Mouse (Mus musculus) heart, adult 2 months (tissue): ENCODE data around the gene Mocs3. TPM values are rescaled to one million over a fixed set of nuclear protein-coding genes. Genes with fewer than 3 reads are reported as not detected.

Experiments used
- DNase-seq, 2 experiments: peaks; one replicate each; pipeline ENCODE4 v3.0.0; 2021
- H3K27ac ChIP-seq: fragments of 200-600 bp; 2 replicates; pipeline ENCODE4 v1.8.1; 2022
- H3K27me3 ChIP-seq: fragments of 200-500 bp; 2 replicates; pipeline ENCODE4 v1.6.1; 2012; ENCODE audit warnings: mild to moderate bottlenecking, low read length, inconsistent platforms, mixed read lengths; ENCODE audit not compliant: control insufficient read depth, insufficient read depth
- H3K36me3 ChIP-seq: fragments of 200-500 bp; 2 replicates; pipeline ENCODE4 v1.6.1; 2012; ENCODE audit warnings: low read length, inconsistent platforms; ENCODE audit not compliant: control insufficient read depth, insufficient read depth
- H3K4me1 ChIP-seq: fragments of 200-500 bp; 2 replicates; pipeline ENCODE4 v1.6.1; 2011; ENCODE audit warnings: low read length; ENCODE audit not compliant: control insufficient read depth, insufficient read depth
- H3K4me3 ChIP-seq: fragments of 200-600 bp; 2 replicates; pipeline ENCODE4 v1.8.1; 2022
- H3K79me2 ChIP-seq: fragments of 200-500 bp; replicated peaks from 2 replicates; pipeline ENCODE4 v1.6.1; 2012; ENCODE audit warnings: mild to moderate bottlenecking, inconsistent platforms, low read length, moderate library complexity, mixed read lengths; ENCODE audit not compliant: control insufficient read depth, insufficient read depth
- H3K9ac ChIP-seq: fragments of 200-500 bp; 2 replicates; pipeline ENCODE4 v1.6.1; 2012; ENCODE audit warnings: low read depth, mild to moderate bottlenecking, control low read depth, inconsistent platforms, low read length, mixed read lengths
- CTCF ChIP-seq: fragments of 200-600 bp; IDR thresholded peaks from 2 replicates; pipeline ENCODE4 v1.8.1; 2022; ENCODE audit warnings: antibody characterized with exemption, mild to moderate bottlenecking, moderate library complexity
- EP300 ChIP-seq: fragments of 200-500 bp; IDR thresholded peaks from 2 replicates; pipeline ENCODE4 v1.6.1; 2011; ENCODE audit warnings: low read depth, low read length, control low read depth; ENCODE audit not compliant: insufficient read depth
- POLR2A ChIP-seq: fragments of 200-500 bp; IDR thresholded peaks from 2 replicates; pipeline ENCODE4 v1.6.1; 2011; ENCODE audit warnings: mild to moderate bottlenecking, low read depth, low read length, control low read depth; ENCODE audit not compliant: insufficient read depth
- WGBS: fragments of 180-500 bp; shearing (Covaris S2); methylation state at CpG from one replicate; pipeline ENCODE4 v1.1.7; 2018; 5-methylcytosine and 5-hydroxymethylcytosine counted together
- intact Hi-C: fragments of 180-260 bp; cut with DNase I; formaldehyde crosslinking; loops from one replicate; pipeline ENCODE4 v1.15.1; 2025
- polyA plus RNA-seq: library from polyadenylated mRNA; depleted of rRNA; stranded (reverse); fragments of >200 nt; gene quantifications from 2 replicates; pipeline ENCODE4 v1.2.3, GENCODE M21; 2012
- total RNA-seq, 2 experiments: library from RNA; stranded (reverse); gene quantifications; 2 replicates each; pipeline ENCODE4 v1.2.3; 2021

Gene Mocs3
- total and polyA plus RNA-seq, 3 experiments = 4.0 to 8.7 (median 7.7) TPM

GRCm38 (mm10) chr2:168231471-168231829 is 1.0 kb downstream of the Mocs3 start:
- 56% methylated on average over 33 of the region's 33 CpGs for WGBS
- no peaks in the 10 kb centered on the region for H3K27me3 ChIP-seq
- H3K79me2 ChIP-seq = peaks cover 7% of the 10 kb centered on the region; the same call in 1 of the 2 replicates
- TF ChIP-seq CTCF = no peak
- TF ChIP-seq EP300 = no peak
- TF ChIP-seq POLR2A = no peak
- no peak for DNase-seq
- no peak overlapping the region for H3K27ac ChIP-seq
- H3K9ac ChIP-seq = peak overlapping the region; percentile 84
- H3K4me1 ChIP-seq = peaks cover 5% of the 10 kb centered on the region
- intact Hi-C loops = no loop called here
- peak overlapping the region; percentile 94 for H3K4me3 ChIP-seq
- H3K36me3 ChIP-seq = peaks cover 2% of the 10 kb centered on the region

DNA sequence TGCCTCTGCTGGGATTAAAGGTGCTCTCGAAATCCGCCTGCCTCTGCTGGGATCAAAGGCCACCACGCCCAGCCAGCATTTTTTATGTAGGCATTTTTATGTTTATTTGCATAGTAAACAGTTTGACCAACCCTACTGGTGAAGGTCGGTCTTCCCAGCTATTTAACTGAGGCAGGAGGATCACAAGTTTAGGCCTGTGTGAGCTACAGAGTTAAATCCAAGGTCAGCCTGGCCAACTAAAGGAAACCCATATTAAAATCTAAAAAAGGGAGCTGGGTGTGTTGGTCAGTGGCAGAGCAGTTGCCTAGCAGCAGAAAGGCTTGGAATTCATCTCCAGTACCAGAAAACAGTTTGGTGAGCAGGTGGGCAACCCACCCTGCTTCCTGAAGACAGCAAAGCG is 2.9 kb downstream of the Mocs3 start:
- TF ChIP-seq CTCF (no peak), POLR2A (no peak), EP300 (no peak)
- Histone ChIP-seq H3K4me1 (peaks cover 5% of the 10 kb centered on the region), H3K4me3 (no peak overlapping the region), H3K79me2 (peaks cover 4% of the 10 kb centered on the region; the same call in 1 of the 2 replicates), H3K9ac (no peak overlapping the region), H3K36me3 (no peaks in the 10 kb centered on the region; the same call in none of the 2 replicates), H3K27ac (no peak overlapping the region), H3K27me3 (no peaks in the 10 kb centered on the region)
- WGBS = 95% methylated on average over 5 of the region's 5 CpGs
- intact Hi-C loops = no loop called here
- no peak for DNase-seq

- no peaks in the 10 kb centered on the region for H3K4me1 ChIP-seq
- H3K9ac ChIP-seq = no peak overlapping the region
- no peak for DNase-seq
- intact Hi-C loops = no loop called here
- H3K27ac ChIP-seq = no peak overlapping the region
- H3K4me3 ChIP-seq = no peak overlapping the region
- no peak for TF ChIP-seq CTCF
- no peak for TF ChIP-seq POLR2A
- TF ChIP-seq EP300 = no peak
- WGBS = 85% methylated on average over 4 of the region's 4 CpGs
- H3K36me3 ChIP-seq = no peaks in the 10 kb centered on the region
- no peaks in the 10 kb centered on the region for H3K79me2 ChIP-seq
- H3K27me3 ChIP-seq = peaks cover 1% of the 10 kb centered on the region; the same call in 1 of the 2 replicates
These were observed 7.9 kb downstream of the Mocs3 start for GRCm38 (mm10) chr2:168238335-168238734.

- DNase-seq = no peak
- no peaks in the 10 kb centered on the region for H3K36me3 ChIP-seq
- intact Hi-C loops = no loop called here
- H3K79me2 ChIP-seq = no peaks in the 10 kb centered on the region
- no peaks in the 10 kb centered on the region for H3K4me1 ChIP-seq
- peaks cover 1% of the 10 kb centered on the region; the same call in 1 of the 2 replicates for H3K27me3 ChIP-seq
- H3K27ac ChIP-seq = no peak overlapping the region
- TF ChIP-seq CTCF = no peak
- TF ChIP-seq POLR2A = no peak
- no peak for TF ChIP-seq EP300
- no peak overlapping the region for H3K4me3 ChIP-seq
- H3K9ac ChIP-seq = no peak overlapping the region
These were observed 12.4 kb downstream of the Mocs3 start for GRCm38 (mm10) chr2:168242841-168243240.

- 75% methylated on average over 4 of the region's 4 CpGs for WGBS
These were observed 12.9 kb downstream of the Mocs3 start for GRCm38 (mm10) chr2:168243278-168243677.

GRCm38 (mm10) chr2:168245571-168245970 is 15.1 kb downstream of the Mocs3 start:
- intact Hi-C loops = no loop called here
- Histone ChIP-seq H3K9ac (no peak overlapping the region), H3K4me1 (no peaks in the 10 kb centered on the region; the same call in 1 of the 2 replicates), H3K4me3 (no peak overlapping the region), H3K36me3 (no peaks in the 10 kb centered on the region), H3K27me3 (peaks cover 1% of the 10 kb centered on the region; the same call in 1 of the 2 replicates), H3K27ac (no peak overlapping the region), H3K79me2 (no peaks in the 10 kb centered on the region)
- 36% methylated on average over 8 of the region's 8 CpGs for WGBS
- DNase-seq = no peak
- TF ChIP-seq EP300 (no peak), POLR2A (no peak), CTCF (no peak)

More at GRCm38 (mm10) chr2:168243278-168243677, 12.9 kb downstream of the Mocs3 start:
- no peaks in the 10 kb centered on the region for H3K79me2 ChIP-seq
- peaks cover 1% of the 10 kb centered on the region; the same call in 1 of the 2 replicates for H3K27me3 ChIP-seq
- H3K9ac ChIP-seq = no peak overlapping the region
- TF ChIP-seq CTCF (no peak), EP300 (no peak), POLR2A (no peak)
- H3K4me1 ChIP-seq = no peaks in the 10 kb centered on the region
- no peak overlapping the region for H3K4me3 ChIP-seq
- DNase-seq = no peak
- H3K27ac ChIP-seq = no peak overlapping the region
- no peaks in the 10 kb centered on the region for H3K36me3 ChIP-seq
- intact Hi-C loops = no loop called here
